Mouse (Mus musculus): Measurements from ENCODE around the gene Cuedc2. TPM values are rescaled to one million over a fixed set of nuclear protein-coding genes. Genes with fewer than 3 reads are reported as not detected.

Cuedc2 gene
- polyA plus RNA-seq, 1 experiment, result 69.8 TPM

- DNase-seq, result no peak
- Histone ChIP-seq H3K36me3 (ENCODE audit: control insufficient read depth, insufficient read depth, low read length) (no peaks in the 10 kb centered on the region), H3K4me3 (ENCODE audit: insufficient read depth, low read depth, low read length) (no peak overlapping the region), H3K27me3 (replicated peaks; ENCODE audit: control insufficient read depth, insufficient read depth, low read length) (no peaks in the 10 kb centered on the region), H3K27ac (ENCODE audit: insufficient read depth, low read depth, low read length) (no peak overlapping the region), H3K4me1 (ENCODE audit: control insufficient read depth, insufficient read depth, low read length) (no peaks in the 10 kb centered on the region)
- TF ChIP-seq POLR2A (IDR thresholded peaks at IDR 0.05; ENCODE audit: low read depth, low read length) (no peak), CTCF (conservative IDR thresholded peaks at IDR 0.05; ENCODE audit: insufficient read depth, insufficient read length, low read depth, low read length) (no peak)
- WGBS, result 47% methylated on average over 12 of the region's 12 CpGs
These were observed 22.5 kb downstream of the Cuedc2 start for GRCm38 (mm10) chr19:46315752-46316610.

GRCm38 (mm10) chr19:46314872-46315742, 23.4 kb downstream of the Cuedc2 start:
- WGBS, result 37% methylated on average over 14 of the region's 14 CpGs
- no peak for TF ChIP-seq POLR2A (IDR thresholded peaks at IDR 0.05; ENCODE audit: low read depth, low read length)
- no peak for TF ChIP-seq CTCF (conservative IDR thresholded peaks at IDR 0.05; ENCODE audit: insufficient read depth, insufficient read length, low read depth, low read length)
- Histone ChIP-seq H3K36me3 (ENCODE audit: control insufficient read depth, insufficient read depth, low read length) (no peaks in the 10 kb centered on the region), H3K27me3 (replicated peaks; ENCODE audit: control insufficient read depth, insufficient read depth, low read length) (no peaks in the 10 kb centered on the region), H3K4me3 (ENCODE audit: insufficient read depth, low read depth, low read length) (no peak overlapping the region), H3K27ac (ENCODE audit: insufficient read depth, low read depth, low read length) (no peak overlapping the region), H3K4me1 (ENCODE audit: control insufficient read depth, insufficient read depth, low read length) (no peaks in the 10 kb centered on the region)
- no peak for DNase-seq

GRCm38 (mm10) chr19:46314151-46314601, 24.3 kb downstream of the Cuedc2 start:
- Histone ChIP-seq H3K4me3 (ENCODE audit: insufficient read depth, low read depth, low read length) (no peak overlapping the region), H3K4me1 (ENCODE audit: control insufficient read depth, insufficient read depth, low read length) (no peaks in the 10 kb centered on the region), H3K27me3 (replicated peaks; ENCODE audit: control insufficient read depth, insufficient read depth, low read length) (no peaks in the 10 kb centered on the region), H3K36me3 (ENCODE audit: control insufficient read depth, insufficient read depth, low read length) (no peaks in the 10 kb centered on the region), H3K27ac (ENCODE audit: insufficient read depth, low read depth, low read length) (no peak overlapping the region)
- WGBS, result 22% methylated on average over 18 of the region's 18 CpGs
- DNase-seq, result peak; percentile 29
- TF ChIP-seq CTCF (conservative IDR thresholded peaks at IDR 0.05; ENCODE audit: insufficient read depth, insufficient read length, low read depth, low read length) (no peak), POLR2A (IDR thresholded peaks at IDR 0.05; ENCODE audit: low read depth, low read length) (no peak)

GRCm38 (mm10) chr19:46313591-46313990, 24.9 kb downstream of the Cuedc2 start:
- Histone ChIP-seq H3K27ac (ENCODE audit: insufficient read depth, low read depth, low read length) (no peak overlapping the region), H3K27me3 (replicated peaks; ENCODE audit: control insufficient read depth, insufficient read depth, low read length) (no peaks in the 10 kb centered on the region), H3K36me3 (ENCODE audit: control insufficient read depth, insufficient read depth, low read length) (no peaks in the 10 kb centered on the region), H3K4me3 (ENCODE audit: insufficient read depth, low read depth, low read length) (no peak overlapping the region), H3K4me1 (ENCODE audit: control insufficient read depth, insufficient read depth, low read length) (no peaks in the 10 kb centered on the region)
- TF ChIP-seq POLR2A (IDR thresholded peaks at IDR 0.05; ENCODE audit: low read depth, low read length) (no peak), CTCF (conservative IDR thresholded peaks at IDR 0.05; ENCODE audit: insufficient read depth, insufficient read length, low read depth, low read length) (no peak)
- DNase-seq, result no peak
- 86% methylated on average over 6 of the region's 6 CpGs for WGBS

- H3K27ac ChIP-seq (ENCODE audit: insufficient read depth, low read depth, low read length), result no peak overlapping the region
- no peak overlapping the region for H3K4me3 ChIP-seq (ENCODE audit: insufficient read depth, low read depth, low read length)
- no peaks in the 10 kb centered on the region for H3K4me1 ChIP-seq (ENCODE audit: control insufficient read depth, insufficient read depth, low read length)
- H3K36me3 ChIP-seq (ENCODE audit: control insufficient read depth, insufficient read depth, low read length), result no peaks in the 10 kb centered on the region
- TF ChIP-seq POLR2A (IDR thresholded peaks at IDR 0.05; ENCODE audit: low read depth, low read length) (no peak), CTCF (conservative IDR thresholded peaks at IDR 0.05; ENCODE audit: insufficient read depth, insufficient read length, low read depth, low read length) (no peak)
- WGBS, result 89% methylated on average over 9 of the region's 9 CpGs
- no peaks in the 10 kb centered on the region for H3K27me3 ChIP-seq (replicated peaks; ENCODE audit: control insufficient read depth, insufficient read depth, low read length)
- no peak for DNase-seq
These were observed 25.4 kb downstream of the Cuedc2 start for GRCm38 (mm10) chr19:46313116-46313515.

GRCm38 (mm10) chr19:46312566-46312965, 25.9 kb downstream of the Cuedc2 start:
- TF ChIP-seq POLR2A (IDR thresholded peaks at IDR 0.05; ENCODE audit: low read depth, low read length) (no peak), CTCF (conservative IDR thresholded peaks at IDR 0.05; ENCODE audit: insufficient read depth, insufficient read length, low read depth, low read length) (no peak)
- DNase-seq, result no peak
- 94% methylated on average over 21 of the region's 21 CpGs for whole genome bisulfite sequencing
- H3K27ac ChIP-seq (ENCODE audit: insufficient read depth, low read depth, low read length), result no peak overlapping the region
- H3K27me3 ChIP-seq (replicated peaks; ENCODE audit: control insufficient read depth, insufficient read depth, low read length), result no peaks in the 10 kb centered on the region
- no peaks in the 10 kb centered on the region for H3K4me1 ChIP-seq (ENCODE audit: control insufficient read depth, insufficient read depth, low read length)
- H3K4me3 ChIP-seq (ENCODE audit: insufficient read depth, low read depth, low read length), result no peak overlapping the region
- no peaks in the 10 kb centered on the region for H3K36me3 ChIP-seq (ENCODE audit: control insufficient read depth, insufficient read depth, low read length)

GRCm38 (mm10) chr19:46311341-46311740, 27.2 kb downstream of the Cuedc2 start:
- Histone ChIP-seq H3K4me3 (ENCODE audit: insufficient read depth, low read depth, low read length) (no peak overlapping the region), H3K27me3 (replicated peaks; ENCODE audit: control insufficient read depth, insufficient read depth, low read length) (no peaks in the 10 kb centered on the region), H3K4me1 (ENCODE audit: control insufficient read depth, insufficient read depth, low read length) (peaks cover under 1% of the 10 kb centered on the region; the same call in 1 of the 2 replicates), H3K27ac (ENCODE audit: insufficient read depth, low read depth, low read length) (no peak overlapping the region), H3K36me3 (ENCODE audit: control insufficient read depth, insufficient read depth, low read length) (no peaks in the 10 kb centered on the region)
- DNase-seq, result no peak
- WGBS, result 92% methylated on average over 9 of the region's 9 CpGs
- TF ChIP-seq POLR2A (IDR thresholded peaks at IDR 0.05; ENCODE audit: low read depth, low read length) (no peak), CTCF (conservative IDR thresholded peaks at IDR 0.05; ENCODE audit: insufficient read depth, insufficient read length, low read depth, low read length) (no peak)

Measured in kidney, adult 2 months (tissue).